Mouse (Mus musculus): ENCODE measurements around the gene Nanp. TPM values are rescaled to one million over a fixed set of nuclear protein-coding genes. Genes with fewer than 3 reads are reported as not detected.

Gene Nanp
- polyA plus RNA-seq, 1 experiment from 2014 or later = 40.8 TPM

- no peak overlapping the region for H3K4me2 ChIP-seq (replicated peaks)
- H3K27ac ChIP-seq (replicated peaks) = no peak overlapping the region
- no peak overlapping the region for H3K4me3 ChIP-seq
- 86% methylated on average over 4 of the region's 4 CpGs for WGBS
- ATAC-seq (ENCODE audit: low FRiP score, low read depth) = no peak
- no peak overlapping the region for H3K9ac ChIP-seq (replicated peaks)
- H3K27me3 ChIP-seq = no peaks in the 10 kb centered on the region
- H3K36me3 ChIP-seq = no peaks in the 10 kb centered on the region
- H3K9me3 ChIP-seq = no peaks in the 10 kb centered on the region
- peaks cover 20% of the 10 kb centered on the region for H3K4me1 ChIP-seq
Measured at GRCm38 (mm10) chr2:150995324-150995723, 43.9 kb downstream of the Nanp start.

GRCm38 (mm10) chr2:150991050-150991449 is 48.1 kb downstream of the Nanp start:
- WGBS = 92% methylated on average over 4 of the region's 4 CpGs
- H3K27ac ChIP-seq (replicated peaks) = no peak overlapping the region
- no peak overlapping the region for H3K4me2 ChIP-seq (replicated peaks)
- no peak for ATAC-seq (ENCODE audit: low FRiP score, low read depth)
- H3K36me3 ChIP-seq = no peaks in the 10 kb centered on the region
- H3K4me1 ChIP-seq = no peaks in the 10 kb centered on the region
- no peak overlapping the region for H3K4me3 ChIP-seq
- H3K27me3 ChIP-seq = no peaks in the 10 kb centered on the region
- H3K9ac ChIP-seq (replicated peaks) = no peak overlapping the region
- no peaks in the 10 kb centered on the region for H3K9me3 ChIP-seq

GRCm38 (mm10) chr2:150990506-150990905 is 48.7 kb downstream of the Nanp start:
- H3K27me3 ChIP-seq = no peaks in the 10 kb centered on the region
- H3K4me2 ChIP-seq (replicated peaks) = no peak overlapping the region
- WGBS = 97% methylated on average over 2 of the region's 2 CpGs
- H3K4me3 ChIP-seq = no peak overlapping the region
- H3K4me1 ChIP-seq = no peaks in the 10 kb centered on the region
- no peak for ATAC-seq (ENCODE audit: low FRiP score, low read depth)
- no peak overlapping the region for H3K9ac ChIP-seq (replicated peaks)
- no peaks in the 10 kb centered on the region for H3K36me3 ChIP-seq
- no peak overlapping the region for H3K27ac ChIP-seq (replicated peaks)
- H3K9me3 ChIP-seq = 0 out of 2 replicates have a peak, but pooled peaks cover under 1% of the 10 kb centered on the region

GRCm38 (mm10) chr2:150985359-150985758 is 53.8 kb downstream of the Nanp start:
- ATAC-seq (ENCODE audit: low FRiP score, low read depth) = no peak
- Histone ChIP-seq H3K4me1 (no peaks in the 10 kb centered on the region), H3K9me3 (0 out of 2 replicates have a peak, but pooled peaks cover 3% of the 10 kb centered on the region), H3K36me3 (no peaks in the 10 kb centered on the region), H3K9ac (replicated peaks) (no peak overlapping the region), H3K27ac (replicated peaks) (no peak overlapping the region), H3K27me3 (no peaks in the 10 kb centered on the region), H3K4me2 (replicated peaks) (no peak overlapping the region), H3K4me3 (no peak overlapping the region)
- 93% methylated on average over 2 of the region's 2 CpGs for WGBS

- H3K36me3 ChIP-seq = peaks cover 12% of the 10 kb centered on the region; the same call in 1 of the 2 replicates
- no peak overlapping the region for H3K9ac ChIP-seq (replicated peaks)
- no peak overlapping the region for H3K4me2 ChIP-seq (replicated peaks)
- no peaks in the 10 kb centered on the region for H3K27me3 ChIP-seq
- no peak overlapping the region for H3K27ac ChIP-seq (replicated peaks)
- no peak for ATAC-seq (ENCODE audit: low FRiP score, low read depth)
- no peaks in the 10 kb centered on the region for H3K4me1 ChIP-seq
- H3K9me3 ChIP-seq = 0 out of 2 replicates have a peak, but pooled peaks cover 3% of the 10 kb centered on the region
- H3K4me3 ChIP-seq = no peak overlapping the region
Measured at GRCm38 (mm10) chr2:150982051-150982450, 57.1 kb downstream of the Nanp start.

GRCm38 (mm10) chr2:150981524-150981923 is 57.7 kb downstream of the Nanp start:
- WGBS = 91% methylated on average over 7 of the region's 7 CpGs
- H3K4me1 ChIP-seq = no peaks in the 10 kb centered on the region
- no peak for ATAC-seq (ENCODE audit: low FRiP score, low read depth)

GRCm38 (mm10) chr2:150979861-150980620 is 59.2 kb downstream of the Nanp start:
- no peaks in the 10 kb centered on the region for H3K4me1 ChIP-seq
- H3K27me3 ChIP-seq = no peaks in the 10 kb centered on the region
- no peak overlapping the region for H3K9ac ChIP-seq (replicated peaks)
- WGBS = 89% methylated on average over 14 of the region's 14 CpGs
- H3K36me3 ChIP-seq = peaks cover 24% of the 10 kb centered on the region
- no peak overlapping the region for H3K27ac ChIP-seq (replicated peaks)
- H3K9me3 ChIP-seq = no peaks in the 10 kb centered on the region
- no peak overlapping the region for H3K4me2 ChIP-seq (replicated peaks)
- H3K4me3 ChIP-seq = no peak overlapping the region
- no peak for ATAC-seq (ENCODE audit: low FRiP score, low read depth)

More at GRCm38 (mm10) chr2:150981524-150981923, 57.7 kb downstream of the Nanp start:
- H3K27ac ChIP-seq (replicated peaks) = no peak overlapping the region
- H3K4me2 ChIP-seq (replicated peaks) = no peak overlapping the region
- H3K9me3 ChIP-seq = 0 out of 2 replicates have a peak, but pooled peaks cover 3% of the 10 kb centered on the region
- H3K4me3 ChIP-seq = no peak overlapping the region
- no peak overlapping the region for H3K9ac ChIP-seq (replicated peaks)
- no peaks in the 10 kb centered on the region for H3K27me3 ChIP-seq
- H3K36me3 ChIP-seq = peaks cover 12% of the 10 kb centered on the region; the same call in 1 of the 2 replicates

Other genes with a start within 250 kb of the Nanp start
- 59.5 and 65.5 TPM in 2 replicates for gene Abhd12, start 134.7 kb downstream of the Nanp start, polyA plus RNA-seq (2016; fragmentation: Nextera tagmentation; extraction: Ambion mirVana)
- gene Gins1, start 134.0 kb downstream of the Nanp start, polyA plus RNA-seq (2016; fragmentation: Nextera tagmentation; extraction: Ambion mirVana) = 50.4 and 54.5 TPM in 2 replicates
- gene Ninl, start within 50 bp of the Nanp start, polyA plus RNA-seq (2016; fragmentation: Nextera tagmentation; extraction: Ambion mirVana) = 14.5 and 16.0 TPM in 2 replicates
- gene Gm14151, start 53.0 kb upstream of the Nanp start, polyA plus RNA-seq (2016; fragmentation: Nextera tagmentation; extraction: Ambion mirVana) = not detected in 2 replicates
- gene Gm14147, start 58.8 kb upstream of the Nanp start, polyA plus RNA-seq (2016; fragmentation: Nextera tagmentation; extraction: Ambion mirVana) = not detected in 2 replicates